Mouse (Mus musculus): Measurements from ENCODE around the gene Med16. TPM values are rescaled to one million over a fixed set of nuclear protein-coding genes. Genes with fewer than 3 reads are reported as not detected.

The Med16 gene
- total RNA-seq, 2 experiments from 2014 or later, result 55.7 to 56.2 TPM

Small RNAs within 50 kb of the gene (microRNA-seq; reads per million reads assigned to microRNA genes)
- 0 to 0.39 reads per million in 2 experiments for gene Mir6910

Other genes starting within 250 kb of the Med16 start
- under 1 TPM in 1 of 2 experiments, not detected in 1; 0.32 TPM for gene Madcam1, start 244.4 kb downstream of the Med16 start, total RNA-seq (2021)
- gene Tpgs1, start 239.6 kb downstream of the Med16 start, total RNA-seq (2021), result 10 to 100 TPM; 68.5 to 80.9 TPM
- 10 to 100 TPM; 54.8 to 56.2 TPM for gene Cdc34, start 226.7 kb downstream of the Med16 start, total RNA-seq (2021)
- 1 to 10 TPM; 1.6 to 1.8 TPM for gene Gzmm, start 219.9 kb downstream of the Med16 start, total RNA-seq (2021)
- 100 to 1,000 TPM; 692 to 694 TPM for gene Bsg, start 204.4 kb downstream of the Med16 start, total RNA-seq (2021)
- gene Hcn2, start 192.3 kb downstream of the Med16 start, total RNA-seq (2021), result 10 to 100 TPM; 82.8 to 84.2 TPM
- gene Polrmt, start 162.3 kb downstream of the Med16 start, total RNA-seq (2021), result 10 to 100 TPM; 36.1 to 44.7 TPM
- gene Fgf22, start 153.8 kb downstream of the Med16 start, total RNA-seq (2021), result 1 to 10 TPM; 1.2 to 1.7 TPM
- 10 to 100 TPM; 90.8 to 97.7 TPM for gene Rnf126, start 142.0 kb downstream of the Med16 start, total RNA-seq (2021)
- gene Fstl3, start 131.7 kb downstream of the Med16 start, total RNA-seq (2021), result 1 to 10 TPM; 1.3 to 1.5 TPM
- gene Prss57, start 118.0 kb downstream of the Med16 start, total RNA-seq (2021), result under 1 TPM; 0.21 to 0.31 TPM
- gene Palm, start 115.4 kb downstream of the Med16 start, total RNA-seq (2021), result 100 to 1,000 TPM; 392 to 395 TPM
- gene Misp, start 87.9 kb downstream of the Med16 start, total RNA-seq (2021), result under 1 TPM; 0.33 to 0.78 TPM
- gene Ptbp1, start 54.5 kb downstream of the Med16 start, total RNA-seq (2021), result 10 to 100 TPM; 63.8 to 66.5 TPM
- 1 to 10 TPM; 3.6 to 3.7 TPM for gene Prtn3, start 34.4 kb downstream of the Med16 start, total RNA-seq (2021)
- 100 to 1,000 TPM; 113 TPM for gene Plppr3, start 34.3 kb downstream of the Med16 start, total RNA-seq (2021)
- not detected for gene Elane, start 22.7 kb downstream of the Med16 start, total RNA-seq (2021)
- not detected for gene Cfd, start 18.1 kb downstream of the Med16 start, total RNA-seq (2021)
- gene Gm26602, start 1.9 kb upstream of the Med16 start, total RNA-seq (2021), result not detected
- 1 to 10 TPM; 7.5 TPM for gene Kiss1r, start 8.0 kb upstream of the Med16 start, total RNA-seq (2021)
- gene R3hdm4, start 12.3 kb upstream of the Med16 start, total RNA-seq (2021), result 100 to 1,000 TPM; 380 to 386 TPM
- gene Arid3a, start 18.1 kb upstream of the Med16 start, total RNA-seq (2021), result 1 to 10 TPM; 5.5 to 8.4 TPM
- gene Wdr18, start 51.2 kb upstream of the Med16 start, total RNA-seq (2021), result 10 to 100 TPM; 41.8 to 46.5 TPM
- gene Grin3b, start 61.8 kb upstream of the Med16 start, total RNA-seq (2021), result under 1 TPM; 0.13 to 0.27 TPM
- gene Tmem259, start 75.4 kb upstream of the Med16 start, total RNA-seq (2021), result 100 to 1,000 TPM; 137 to 139 TPM
- 10 to 100 TPM in 1 of 2 experiments, 1 to 10 TPM in 1; 8.2 to 10.3 TPM for gene Cnn2, start 79.7 kb upstream of the Med16 start, total RNA-seq (2021)
- gene Abca7, start 87.6 kb upstream of the Med16 start, total RNA-seq (2021), result 10 to 100 TPM in 1 of 2 experiments, 1 to 10 TPM in 1; 9.3 to 10.3 TPM
- gene Arhgap45, start 107.7 kb upstream of the Med16 start, total RNA-seq (2021), result 1 to 10 TPM; 3.3 to 3.8 TPM
- 10 to 100 TPM; 66.9 to 76.7 TPM for gene Polr2e, start 130.9 kb upstream of the Med16 start, total RNA-seq (2021)
- 100 to 1,000 TPM; 408 to 448 TPM for gene Gpx4, start 138.2 kb upstream of the Med16 start, total RNA-seq (2021)
- gene Sbno2, start 196.6 kb upstream of the Med16 start, total RNA-seq (2021), result 10 to 100 TPM; 19.7 to 23.9 TPM
- 10 to 100 TPM; 77.1 to 88.3 TPM for gene Stk11, start 206.9 kb upstream of the Med16 start, total RNA-seq (2021)
- gene Atp5d, start 229.7 kb upstream of the Med16 start, total RNA-seq (2021), result 100 to 1,000 TPM; 385 to 392 TPM
- 100 to 1,000 TPM; 360 to 374 TPM for gene Cbarp, start 231.9 kb upstream of the Med16 start, total RNA-seq (2021)
- gene Midn, start 239.3 kb upstream of the Med16 start, total RNA-seq (2021), result 100 to 1,000 TPM; 112 to 128 TPM

All from layer of hippocampus, postnatal 10 days (tissue).